Mouse (Mus musculus): ENCODE measurements around the gene Asic2.

DNA sequence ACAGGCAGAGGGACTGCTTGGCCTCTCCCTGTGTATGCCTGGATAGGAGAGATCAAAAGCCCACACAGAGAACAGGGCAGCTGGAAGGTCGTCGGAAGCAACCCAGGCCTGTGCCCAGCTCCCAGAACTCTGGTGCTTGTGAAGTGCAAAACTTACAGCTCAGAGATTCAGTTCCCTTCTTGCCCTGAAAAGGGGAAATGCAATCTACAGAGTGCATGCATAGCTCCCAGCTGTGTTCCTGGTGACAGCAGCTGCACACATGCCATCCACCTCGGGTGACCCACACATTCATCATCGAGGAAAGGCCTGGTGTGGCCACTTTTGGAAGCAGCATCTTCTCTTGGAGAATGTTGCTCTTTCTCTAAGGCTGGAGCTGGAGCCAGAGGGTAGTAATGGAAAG is 13.9 kb downstream of the Asic2 start:
- no peak for TF ChIP-seq CTCF (IDR thresholded peaks at IDR 0.05; ENCODE audit: borderline replicate concordance, insufficient read depth, low read depth, low read length)
- no peak for TF ChIP-seq POLR2A (IDR thresholded peaks at IDR 0.05; ENCODE audit: borderline replicate concordance, insufficient read depth, low read length)
